Comparison of ENCODE assay signal across 12 mouse cellular contexts in the genomic region with DNA sequence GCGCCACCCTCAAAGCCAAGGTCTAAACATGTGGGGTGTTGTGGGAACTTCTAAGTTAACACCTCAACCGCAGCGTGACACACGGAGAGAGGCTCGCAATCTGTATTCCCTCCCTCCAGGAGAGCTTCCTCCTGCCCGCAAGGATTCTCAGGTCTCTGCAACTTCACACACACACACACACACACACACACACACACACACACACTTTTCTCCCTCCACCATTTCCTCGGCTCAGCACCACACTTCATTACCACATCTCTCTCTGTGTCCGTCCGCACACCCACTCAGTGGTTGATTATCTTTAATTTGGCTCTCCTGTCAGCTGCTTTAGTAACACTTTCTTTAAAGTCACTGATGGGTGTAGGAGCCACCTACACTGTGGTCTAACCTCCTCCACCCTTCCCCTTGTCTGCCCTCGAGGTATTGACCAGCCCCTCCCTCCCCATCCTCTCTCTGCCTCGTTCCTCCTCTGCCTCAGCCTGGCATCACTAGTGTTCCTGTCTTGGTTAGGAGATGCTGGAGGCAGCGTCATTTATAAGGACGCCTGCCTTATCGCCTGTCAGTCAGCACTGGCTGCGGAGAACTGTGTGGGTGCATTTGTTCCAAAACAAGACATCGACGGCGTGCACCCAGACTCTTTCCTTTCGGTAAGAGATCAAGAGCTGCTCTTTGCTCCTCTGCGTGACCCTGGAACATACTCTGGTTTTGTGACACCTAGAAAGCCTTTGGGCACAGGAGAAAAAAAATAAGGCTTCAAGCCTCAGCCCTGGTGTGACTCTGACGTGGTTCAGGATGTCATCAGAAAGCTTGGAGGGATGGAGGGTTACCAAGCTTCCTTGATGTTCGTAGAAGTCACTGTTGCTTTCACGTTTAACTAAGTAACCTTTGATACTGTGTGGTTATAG. TPM values are rescaled to one million over a fixed set of nuclear protein-coding genes. Genes with fewer than 3 reads are reported as not detected.
A peak's percentile ranks its signal among the peaks of the same experiment; 100 is the strongest.
DNase-seq lines count a peak whose midpoint lies in the region; ATAC-seq lines count a peak whose summit lies in the region.
"Had no signal": no experiment of that assay in that cellular context is flagged by ENCODE, and none has a peak within 500 bp of the region (broad histone marks: within the 10 kb centered on the region; RNA-seq: fewer than 3 reads in every experiment).

No protein-coding gene starts in this region.

- H3K9ac ChIP-seq in heart, embryonic 14.5 days (ENCODE audit: low read length), result no peak overlapping the region
- no peak overlapping the region for H3K9ac ChIP-seq in hindbrain, embryonic 11.5 days (ENCODE audit: low read depth, low read length)
- H3K9ac ChIP-seq: hindbrain, embryonic 14.5 days; limb, embryonic 15.5 days; neural tube, embryonic 15.5 days had no signal

- H3K36me3 ChIP-seq in heart, embryonic 14.5 days (ENCODE audit: control insufficient read depth, insufficient read depth, low read length), result no peaks in the 10 kb centered on the region
- H3K36me3 ChIP-seq in hindbrain, embryonic 11.5 days (ENCODE audit: control insufficient read depth, insufficient read depth, low read length), result no peaks in the 10 kb centered on the region
- H3K36me3 ChIP-seq: limb, embryonic 15.5 days; neural tube, embryonic 15.5 days had no signal

- no peak for ATAC-seq in heart, embryonic 14.5 days (ENCODE audit: insufficient number of reproducible peaks, insufficient read depth, low FRiP score, low read depth)
- 0 out of 2 replicates have a peak, but pooled peaks have one; percentile 14 for ATAC-seq in erythroblast, adult 5-6 weeks (replicated peaks; ENCODE audit: low FRiP score, poor library complexity, severe bottlenecking)
- ATAC-seq in hindbrain, embryonic 11.5 days (ENCODE audit: low FRiP score), result no peak

- no peak for DNase-seq in heart, adult 9 months (ENCODE audit: low spot score in 2 of 2)
- peak; percentile 93 for DNase-seq in CD4-positive, CD25-positive, alpha-beta regulatory T cell, adult 2 months (ENCODE audit: low read depth, low spot score)
- peak; percentile 80 to 81 for DNase-seq in natural killer cell, adult 2 months (ENCODE audit: low spot score in 2 of 2)
- no peak for DNase-seq in ovary, adult 18-20 months (ENCODE audit: low spot score)
- no peak for DNase-seq in kidney, postnatal 14 days
- no peak for DNase-seq in hindbrain, embryonic 11.5 days (ENCODE audit: low spot score)

- peak overlapping the region; percentile 35 for H3K4me2 ChIP-seq in heart, embryonic 14.5 days (ENCODE audit: low read length)
- no peak overlapping the region for H3K4me2 ChIP-seq in hindbrain, embryonic 11.5 days (replicated peaks; ENCODE audit: low read depth, low read length)
- H3K4me2 ChIP-seq: hindbrain, embryonic 14.5 days; limb, embryonic 15.5 days; midbrain, embryonic 11.5 days; neural tube, embryonic 15.5 days had no signal

- H3K27ac ChIP-seq in heart, embryonic 14.5 days (replicated peaks in 1 of 2; ENCODE audit: control insufficient read depth in 1 of 2, insufficient read depth in 1 of 2, low read depth in 2 of 2, low read length in 2 of 2), result 0 out of 4 replicates have a peak overlapping the region, but pooled peaks of 1 of the 2 experiments have one; percentile 5
- H3K27ac ChIP-seq in hindbrain, embryonic 11.5 days (ENCODE audit: low read depth, low read length), result no peak overlapping the region
- H3K27ac ChIP-seq: hindbrain, embryonic 14.5 days; limb, embryonic 15.5 days; neural tube, embryonic 15.5 days had no signal

- H3K4me3 ChIP-seq in heart, embryonic 14.5 days (ENCODE audit: control insufficient read depth in 1 of 2, insufficient read depth in 1 of 2, low read depth in 1 of 2, low read length in 2 of 2), result no peak overlapping the region
- no peak overlapping the region for H3K4me3 ChIP-seq in hindbrain, embryonic 11.5 days (ENCODE audit: low read depth, low read length)
- H3K4me3 ChIP-seq: limb, embryonic 15.5 days; neural tube, embryonic 15.5 days had no signal

- no peaks in the 10 kb centered on the region for H3K27me3 ChIP-seq in heart, embryonic 14.5 days (ENCODE audit: control insufficient read depth, insufficient read depth, low read length)
- H3K27me3 ChIP-seq in hindbrain, embryonic 11.5 days (ENCODE audit: control insufficient read depth, insufficient read depth, low read length), result no peaks in the 10 kb centered on the region
- H3K27me3 ChIP-seq: neural tube, embryonic 15.5 days had no signal

- H3K4me1 ChIP-seq in heart, embryonic 14.5 days (ENCODE audit: control insufficient read depth in 2 of 2, insufficient read depth in 2 of 2, low read length in 2 of 2), result peaks cover 36 to 44% of the 10 kb centered on the region in 2 experiments
- H3K4me1 ChIP-seq in hindbrain, embryonic 11.5 days (replicated peaks; ENCODE audit: control insufficient read depth, insufficient read depth, low read length), result no peaks in the 10 kb centered on the region

- 27% methylated on average over 23 of the region's 23 CpGs for WGBS in heart, embryonic 14.5 days
- 78% methylated on average over 23 of the region's 23 CpGs for WGBS in hindbrain, embryonic 11.5 days

- no peaks in the 10 kb centered on the region for H3K9me3 ChIP-seq in heart, embryonic 14.5 days (ENCODE audit: control insufficient read depth, low read length)
- H3K9me3 ChIP-seq in hindbrain, embryonic 11.5 days (ENCODE audit: control insufficient read depth, low read length), result no peaks in the 10 kb centered on the region
- H3K9me3 ChIP-seq: limb, embryonic 15.5 days; neural tube, embryonic 15.5 days had no signal

RNA-seq across cellular contexts. Expression of gene Ifngr2, which starts 13.5 kb away (rescaled TPM):
- 140 and 146 TPM in 2 replicates for polyA plus RNA-seq in heart, embryonic 14.5 days (2014; fragmentation: Nextera tagmentation; extraction: Ambion mirVana)
- 6.7 and 13.3 TPM in 2 replicates for total RNA-seq in erythroblast, adult 5-6 weeks (2015; ENCODE audit: low replicate concordance)
- 3.9 and 6.4 TPM in 2 replicates for total RNA-seq in erythroblast, adult 5-6 weeks (2017; ENCODE audit: low replicate concordance)
- polyA plus RNA-seq in hindbrain, embryonic 11.5 days (2014; fragmentation: Nextera tagmentation; extraction: Ambion mirVana), result 35.1 and 36.8 TPM in 2 replicates

RNA-seq across cellular contexts. Expression of gene Ifnar1, which starts 48.3 kb away (rescaled TPM):
- polyA plus RNA-seq in heart, embryonic 14.5 days (2014; fragmentation: Nextera tagmentation; extraction: Ambion mirVana), result 39.9 and 45.1 TPM in 2 replicates
- total RNA-seq in erythroblast, adult 5-6 weeks (2015; ENCODE audit: low replicate concordance), result 81.7 and 93.6 TPM in 2 replicates
- total RNA-seq in erythroblast, adult 5-6 weeks (2017; ENCODE audit: low replicate concordance), result 133 and 147 TPM in 2 replicates
- 51.6 and 52.9 TPM in 2 replicates for polyA plus RNA-seq in hindbrain, embryonic 11.5 days (2014; fragmentation: Nextera tagmentation; extraction: Ambion mirVana)

Comparison
In these comparisons a context has a peak if more than half of its experiments do, and no peak if none do; other contexts are left out.
1. DNase-seq: peak in CD4-positive, CD25-positive, alpha-beta regulatory T cell, adult 2 months (single experiment) and natural killer cell, adult 2 months (2 of 2); none in heart, adult 9 months (0 of 2), ovary, adult 18-20 months (single experiment), kidney, postnatal 14 days (single experiment) and hindbrain, embryonic 11.5 days (single experiment).